Mouse (Mus musculus): ENCODE measurements around the gene Dusp10. TPM values are rescaled to one million over a fixed set of nuclear protein-coding genes. Genes with fewer than 3 reads are reported as not detected.

Gene Dusp10
- polyA plus RNA-seq, 1 experiment from 2014 or later: 2.7 TPM

DNA sequence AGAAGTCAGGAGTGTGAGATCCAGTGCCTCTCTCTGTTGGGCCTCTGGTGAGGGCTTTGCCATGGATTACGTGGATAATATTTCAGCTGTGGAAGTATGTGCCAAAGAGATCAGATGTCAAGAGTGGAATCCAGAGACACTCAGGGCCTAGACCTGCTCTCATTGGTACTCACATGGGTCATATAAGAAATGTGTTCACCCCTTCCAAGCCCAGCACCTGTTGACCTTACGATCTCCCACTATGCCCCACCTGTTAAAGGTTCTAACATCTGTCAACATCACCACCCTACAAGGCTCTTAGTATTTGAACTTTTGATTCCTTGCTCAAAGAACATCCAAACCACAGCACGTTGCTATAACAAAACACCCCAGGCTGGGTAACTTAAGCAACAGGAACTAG, 46.7 kb downstream of the Dusp10 start:
- Histone ChIP-seq H3K9ac (no peak overlapping the region), H3K4me2 (no peak overlapping the region), H3K4me1 (replicated peaks) (peaks cover 34% of the 10 kb centered on the region), H3K27me3 (no peaks in the 10 kb centered on the region), H3K4me3 (replicated peaks) (no peak overlapping the region), H3K36me3 (no peaks in the 10 kb centered on the region), H3K9me3 (replicated peaks) (no peaks in the 10 kb centered on the region), H3K27ac (peak overlapping the region; percentile 13; the same call in 1 of the 2 replicates)
- WGBS (ENCODE audit: insufficient replicate concordance): 72% methylated on average over 3 of the region's 3 CpGs
- no peak for ATAC-seq (ENCODE audit: low read depth)
- DNase-seq: no peak

DNA sequence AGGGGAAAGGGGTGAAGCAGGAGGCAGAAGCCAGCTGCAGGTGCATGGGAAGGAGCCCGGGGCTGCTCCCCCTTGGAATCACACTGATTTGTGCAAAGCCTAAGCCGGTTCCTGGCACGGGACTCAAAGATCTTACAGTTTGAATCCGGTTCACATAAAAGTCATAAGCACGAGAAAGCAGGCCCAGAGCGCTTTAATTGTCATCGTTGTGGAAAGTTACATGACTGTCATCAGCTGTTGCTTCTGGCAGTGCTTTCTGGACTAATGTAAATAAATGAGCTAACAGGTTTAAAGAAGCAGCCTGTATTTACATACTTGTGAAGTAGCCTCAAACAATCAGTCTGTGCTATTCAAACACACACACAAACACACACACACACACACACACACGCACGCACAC, 47.3 kb downstream of the Dusp10 start:
- H3K27me3 ChIP-seq: no peaks in the 10 kb centered on the region
- ATAC-seq (ENCODE audit: low read depth): peak; percentile 41; the same call in 1 of the 2 replicates
- WGBS (ENCODE audit: insufficient replicate concordance): 69% methylated on average over 9 of the region's 9 CpGs
- no peak overlapping the region for H3K4me3 ChIP-seq (replicated peaks)
- H3K9me3 ChIP-seq (replicated peaks): no peaks in the 10 kb centered on the region
- H3K4me2 ChIP-seq: no peak overlapping the region
- no peak for DNase-seq
- H3K4me1 ChIP-seq (replicated peaks): peaks cover 34% of the 10 kb centered on the region
- H3K9ac ChIP-seq: no peak overlapping the region
- peak overlapping the region; percentile 13; the same call in 1 of the 2 replicates for H3K27ac ChIP-seq
- H3K36me3 ChIP-seq: no peaks in the 10 kb centered on the region

DNA sequence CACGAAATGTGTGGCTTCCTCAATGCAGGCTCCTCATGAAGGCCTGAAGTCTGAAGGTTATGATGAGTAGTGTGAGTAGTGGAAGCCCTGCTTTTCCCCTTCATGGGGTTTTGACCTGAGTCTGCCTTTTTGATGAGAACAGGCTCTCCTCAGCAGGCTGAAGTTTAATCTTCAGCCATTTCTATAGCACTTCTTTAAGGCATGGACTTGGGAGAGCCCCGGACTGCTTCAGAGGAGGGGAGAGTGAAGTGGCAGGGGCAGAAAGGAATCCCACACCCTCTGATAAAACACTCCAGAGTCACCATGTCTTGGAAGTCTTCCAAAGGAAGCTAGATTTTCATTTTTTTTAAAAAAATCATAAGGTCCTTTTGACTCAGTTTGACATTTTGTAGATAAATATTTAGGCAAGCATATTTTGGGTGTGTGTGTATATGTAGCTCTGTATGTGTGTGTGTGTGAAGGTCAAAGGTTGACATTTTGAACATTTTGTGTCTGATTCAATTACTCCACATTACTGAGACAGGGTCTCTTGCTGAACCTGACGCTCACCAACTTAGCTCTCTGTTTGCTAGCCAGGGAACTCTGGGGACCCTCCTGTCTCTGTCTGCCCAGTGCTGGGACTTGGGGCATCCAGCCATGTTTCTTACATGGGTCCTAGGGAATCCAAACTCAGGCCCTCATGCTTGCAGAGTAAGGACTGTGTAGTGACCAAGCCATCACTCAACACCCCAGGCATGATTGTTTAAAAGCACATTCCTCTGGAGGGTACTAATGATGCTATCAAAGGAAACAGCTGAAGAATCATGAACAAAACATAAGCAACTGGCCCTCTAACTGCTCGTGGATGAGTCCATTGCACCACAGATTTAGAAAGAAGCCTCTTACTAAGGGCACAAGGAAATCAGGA, 48.0 kb downstream of the Dusp10 start:
- WGBS (ENCODE audit: insufficient replicate concordance): 60% methylated on average over 4 of the region's 4 CpGs
- Histone ChIP-seq H3K27ac (peak overlapping the region; percentile 39; the same call in 1 of the 2 replicates), H3K4me1 (replicated peaks) (peaks cover 34% of the 10 kb centered on the region), H3K27me3 (no peaks in the 10 kb centered on the region), H3K4me3 (replicated peaks) (no peak overlapping the region), H3K36me3 (no peaks in the 10 kb centered on the region), H3K4me2 (no peak overlapping the region), H3K9ac (no peak overlapping the region), H3K9me3 (replicated peaks) (no peaks in the 10 kb centered on the region)
- no peak for ATAC-seq (ENCODE audit: low read depth)
- DNase-seq: no peak

DNA sequence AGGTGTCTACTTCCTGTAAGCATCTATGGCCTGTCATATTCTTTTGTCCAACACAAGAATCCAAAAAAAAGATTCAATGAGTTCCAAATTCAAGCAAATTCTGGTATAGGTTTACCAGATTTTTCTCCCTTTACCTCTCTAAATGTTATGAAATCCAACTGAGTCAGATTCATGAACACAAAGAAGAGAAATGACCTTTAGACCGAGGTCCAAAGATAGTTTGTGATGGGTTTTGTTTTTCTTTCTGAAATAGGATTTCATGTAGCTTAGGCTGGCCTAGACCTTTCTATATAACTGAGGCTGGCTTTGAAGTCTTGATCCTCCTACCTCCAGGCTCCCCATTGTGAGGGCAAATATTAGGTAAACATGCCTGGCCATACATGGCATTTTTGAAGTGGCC, 48.8 kb downstream of the Dusp10 start:
- ATAC-seq (ENCODE audit: low read depth) (no peak), DNase-seq (no peak)
- WGBS (ENCODE audit: insufficient replicate concordance): 69% methylated on average over 1 of the region's 1 CpGs
- H3K4me2 ChIP-seq: no peak overlapping the region
- H3K36me3 ChIP-seq: no peaks in the 10 kb centered on the region
- H3K9me3 ChIP-seq (replicated peaks): no peaks in the 10 kb centered on the region
- peaks cover 34% of the 10 kb centered on the region for H3K4me1 ChIP-seq (replicated peaks)
- no peak overlapping the region for H3K9ac ChIP-seq
- no peaks in the 10 kb centered on the region for H3K27me3 ChIP-seq
- H3K4me3 ChIP-seq (replicated peaks): no peak overlapping the region
- no peak overlapping the region for H3K27ac ChIP-seq

DNA sequence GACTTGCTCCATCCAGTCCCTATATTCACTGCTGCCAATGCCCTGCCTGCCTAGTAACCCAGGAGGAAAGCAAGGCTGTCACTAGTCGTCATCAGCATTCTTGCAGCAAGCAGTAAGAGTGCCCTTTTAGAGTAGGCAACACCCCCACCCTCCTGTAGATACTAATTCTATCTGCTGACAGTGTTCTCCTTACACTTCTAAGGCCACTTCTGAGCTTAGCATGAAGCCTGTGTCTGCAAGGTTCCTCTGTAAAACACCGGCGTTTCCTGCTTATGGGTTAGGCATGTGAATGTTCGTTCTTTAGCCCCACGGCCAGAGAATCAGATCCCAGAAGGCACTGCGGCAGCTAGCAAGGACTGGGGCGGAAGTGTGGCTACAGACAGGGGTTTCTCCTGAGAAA, 51.2 kb downstream of the Dusp10 start:
- WGBS (ENCODE audit: insufficient replicate concordance): 61% methylated on average over 7 of the region's 7 CpGs
- H3K4me2 ChIP-seq: no peak overlapping the region
- DNase-seq: no peak
- H3K36me3 ChIP-seq: 0 out of 2 replicates have a peak, but pooled peaks cover 4% of the 10 kb centered on the region
- H3K4me1 ChIP-seq (replicated peaks): peaks cover 35% of the 10 kb centered on the region
- H3K4me3 ChIP-seq (replicated peaks): no peak overlapping the region
- no peak overlapping the region for H3K27ac ChIP-seq
- no peaks in the 10 kb centered on the region for H3K27me3 ChIP-seq
- no peak overlapping the region for H3K9ac ChIP-seq
- H3K9me3 ChIP-seq (replicated peaks): no peaks in the 10 kb centered on the region
- ATAC-seq (ENCODE audit: low read depth): no peak

DNA sequence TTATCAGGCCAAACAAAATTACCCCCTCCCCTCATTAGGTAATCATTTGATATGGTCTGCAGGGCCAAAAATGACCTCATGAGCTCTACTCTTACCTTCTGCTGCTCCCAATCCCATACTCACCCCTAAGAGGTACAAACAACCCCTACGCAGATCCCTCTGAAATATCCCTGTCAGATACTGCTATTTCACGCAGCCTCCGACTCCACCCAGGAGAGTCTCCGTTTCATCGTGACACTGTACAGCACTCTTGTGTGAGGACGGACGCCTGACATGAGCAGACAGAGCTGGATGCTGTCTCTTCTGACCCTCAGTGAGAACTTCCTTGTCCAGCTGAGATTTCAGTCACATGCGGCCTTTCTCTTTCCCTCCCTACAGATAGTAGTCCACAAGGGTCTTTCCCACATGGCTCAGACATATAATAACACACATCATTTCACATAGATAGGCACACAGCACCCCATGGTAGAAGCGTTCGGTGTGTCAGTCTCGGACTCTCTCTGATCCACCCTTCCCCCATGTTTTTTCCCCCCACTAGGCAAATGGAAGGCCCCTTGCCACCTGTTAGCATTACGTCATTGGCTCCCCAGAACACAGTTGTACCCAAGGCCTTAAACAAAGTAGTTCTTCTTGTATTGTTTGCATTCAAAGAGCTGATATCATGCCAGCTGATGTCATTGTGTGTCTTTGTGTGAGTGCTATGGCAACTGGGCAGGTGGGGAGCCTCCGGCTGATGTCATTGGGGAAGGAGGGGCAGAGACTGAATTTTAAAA, 52.7 kb downstream of the Dusp10 start:
- H3K4me1 ChIP-seq (replicated peaks): peaks cover 29% of the 10 kb centered on the region
- WGBS (ENCODE audit: insufficient replicate concordance): 79% methylated on average over 13 of the region's 13 CpGs
- H3K27me3 ChIP-seq: no peaks in the 10 kb centered on the region
- H3K27ac ChIP-seq: no peak overlapping the region
- ATAC-seq (ENCODE audit: low read depth) (no peak), DNase-seq (no peak)
- no peak overlapping the region for H3K4me2 ChIP-seq
- H3K36me3 ChIP-seq: peaks cover 10% of the 10 kb centered on the region; the same call in 1 of the 2 replicates
- H3K9me3 ChIP-seq (replicated peaks): no peaks in the 10 kb centered on the region
- H3K4me3 ChIP-seq (replicated peaks): no peak overlapping the region
- H3K9ac ChIP-seq: no peak overlapping the region

DNA sequence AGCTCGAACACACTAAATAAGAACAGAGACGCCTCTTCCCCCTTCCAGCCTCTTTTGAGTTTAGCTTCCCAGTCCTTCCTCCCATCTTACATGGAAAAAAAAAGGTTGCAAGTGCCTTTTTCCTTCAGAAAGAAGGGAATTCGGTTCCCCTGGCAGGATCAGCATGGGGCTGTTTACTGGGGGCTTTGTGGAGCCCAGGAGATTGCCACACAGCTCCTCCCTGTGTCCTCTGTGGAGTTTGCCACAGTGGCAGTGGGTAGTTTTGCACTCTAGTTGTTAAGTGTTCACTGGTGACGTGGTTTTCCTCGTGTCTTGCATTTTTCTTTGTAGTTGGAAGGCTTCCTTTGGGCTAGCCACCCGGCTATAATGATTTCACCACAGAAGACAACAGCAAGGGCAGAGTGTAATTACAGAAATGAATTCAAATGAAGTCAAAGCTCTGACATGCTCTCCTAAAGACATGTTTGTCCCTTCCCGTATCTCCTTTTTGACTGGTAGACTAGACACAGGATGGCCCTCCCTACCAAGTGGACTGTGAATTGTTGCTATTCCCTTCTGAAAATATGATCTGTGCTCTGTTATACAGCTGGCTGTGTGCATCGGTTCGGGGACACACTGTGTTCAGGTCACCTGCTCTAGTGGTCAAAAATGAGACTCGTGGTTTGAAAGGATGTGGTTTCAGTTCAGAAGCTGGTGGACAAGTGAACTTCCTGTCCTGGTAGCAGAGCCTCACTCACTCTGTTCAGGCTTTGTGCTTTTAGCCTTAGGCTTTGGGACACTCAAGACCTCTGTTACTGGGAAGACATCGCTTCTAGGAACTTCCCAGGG, 53.6 kb downstream of the Dusp10 start:
- H3K4me2 ChIP-seq: no peak overlapping the region
- no peak overlapping the region for H3K9ac ChIP-seq
- H3K27ac ChIP-seq: no peak overlapping the region
- ATAC-seq (ENCODE audit: low read depth) (no peak), DNase-seq (no peak)
- 44% methylated on average over 11 of the region's 11 CpGs for WGBS (ENCODE audit: insufficient replicate concordance)
- no peak overlapping the region for H3K4me3 ChIP-seq (replicated peaks)
- no peaks in the 10 kb centered on the region for H3K9me3 ChIP-seq (replicated peaks)
- H3K4me1 ChIP-seq (replicated peaks): peaks cover 21% of the 10 kb centered on the region
- H3K36me3 ChIP-seq: peaks cover 12% of the 10 kb centered on the region; the same call in 1 of the 2 replicates
- H3K27me3 ChIP-seq: no peaks in the 10 kb centered on the region

DNA sequence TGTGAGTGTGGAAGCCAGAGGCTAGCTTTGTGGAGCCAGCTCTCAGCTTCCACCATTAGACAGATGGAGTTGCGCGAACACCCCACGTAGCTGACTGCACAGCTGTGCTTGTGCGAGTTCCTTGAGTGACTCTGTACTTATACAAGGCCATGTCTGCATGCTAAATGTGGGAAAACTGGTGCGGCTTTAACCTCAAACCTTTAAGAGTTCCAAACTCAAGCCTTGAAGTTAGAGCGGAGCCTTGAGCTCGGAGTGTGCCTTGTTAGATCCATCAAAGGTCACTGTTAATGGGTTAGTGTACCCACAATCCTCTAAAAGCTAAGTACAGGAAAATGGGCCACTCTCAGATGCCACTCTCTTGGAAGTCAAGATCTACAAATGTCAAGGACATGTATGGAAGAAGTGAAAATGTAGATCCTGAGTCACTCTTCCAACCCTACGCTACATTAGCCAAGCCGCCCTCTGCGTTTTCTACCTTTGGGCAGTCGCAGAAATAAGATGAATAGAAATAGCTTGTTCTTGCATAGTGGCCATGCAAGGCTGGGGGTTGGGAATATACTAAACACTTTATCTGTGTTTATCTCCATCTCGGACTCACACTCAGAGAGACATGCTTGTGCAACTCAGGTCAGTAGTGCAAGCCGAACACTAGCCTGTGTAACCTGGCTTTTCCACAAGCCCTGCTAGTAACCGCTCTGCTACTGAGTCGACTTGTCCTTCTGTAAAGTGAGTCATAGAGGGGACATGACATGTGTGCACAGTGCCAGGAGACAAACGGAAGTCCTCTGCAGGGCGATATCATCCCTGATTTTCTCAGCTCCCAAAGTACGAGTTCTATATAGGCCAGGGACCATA, 54.8 kb downstream of the Dusp10 start:
- Histone ChIP-seq H3K9me3 (replicated peaks) (no peaks in the 10 kb centered on the region), H3K4me2 (no peak overlapping the region), H3K27ac (no peak overlapping the region), H3K9ac (no peak overlapping the region), H3K36me3 (peaks cover 12% of the 10 kb centered on the region; the same call in 1 of the 2 replicates), H3K27me3 (no peaks in the 10 kb centered on the region), H3K4me1 (replicated peaks) (peaks cover 15% of the 10 kb centered on the region), H3K4me3 (replicated peaks) (no peak overlapping the region)
- ATAC-seq (ENCODE audit: low read depth) (no peak), DNase-seq (no peak)
- WGBS (ENCODE audit: insufficient replicate concordance): 81% methylated on average over 18 of the region's 18 CpGs

DNA sequence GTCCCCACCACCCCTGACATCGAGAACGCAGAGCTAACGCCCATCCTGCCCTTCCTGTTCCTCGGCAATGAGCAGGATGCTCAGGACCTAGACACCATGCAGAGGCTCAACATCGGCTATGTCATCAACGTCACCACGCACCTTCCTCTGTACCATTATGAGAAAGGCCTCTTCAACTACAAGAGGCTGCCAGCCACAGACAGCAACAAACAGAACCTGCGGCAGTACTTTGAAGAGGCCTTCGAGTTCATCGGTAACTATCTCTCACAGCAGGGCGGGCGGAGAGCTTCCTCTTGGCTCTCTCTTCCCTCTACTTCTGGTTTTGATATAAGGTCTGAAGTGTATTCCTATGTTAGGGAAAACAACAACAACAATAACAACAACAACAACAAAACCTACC, 55.9 kb downstream of the Dusp10 start:
- WGBS (ENCODE audit: insufficient replicate concordance): 57% methylated on average over 12 of the region's 12 CpGs
- Histone ChIP-seq H3K4me3 (replicated peaks) (no peak overlapping the region), H3K36me3 (peaks cover 12% of the 10 kb centered on the region), H3K27me3 (no peaks in the 10 kb centered on the region), H3K9ac (no peak overlapping the region), H3K4me1 (replicated peaks) (peaks cover 15% of the 10 kb centered on the region), H3K27ac (no peak overlapping the region; the same call in 1 of the 2 replicates), H3K4me2 (no peak overlapping the region), H3K9me3 (replicated peaks) (no peaks in the 10 kb centered on the region)
- ATAC-seq (ENCODE audit: low read depth): no peak
- no peak for DNase-seq

DNA sequence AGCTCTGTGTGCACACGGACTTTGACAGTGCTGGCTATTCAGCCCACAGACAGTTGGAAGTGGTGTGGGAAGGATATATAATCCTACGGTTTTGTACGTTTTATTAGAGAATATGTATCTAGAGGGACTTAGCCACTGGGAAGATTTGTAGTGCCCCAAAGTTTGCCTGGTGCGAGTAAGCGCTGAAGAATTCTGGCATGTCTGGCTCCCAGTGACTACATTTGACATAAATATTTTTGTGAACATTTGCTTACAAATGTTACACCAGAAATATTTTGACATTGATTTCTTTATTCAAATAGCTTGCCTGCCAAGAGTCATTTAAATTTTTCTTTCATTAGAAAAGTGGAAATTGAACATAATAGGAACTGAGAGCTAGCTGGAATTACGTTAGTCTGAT, 63.0 kb downstream of the Dusp10 start:
- ATAC-seq (ENCODE audit: low read depth) (no peak), DNase-seq (no peak)
- Histone ChIP-seq H3K27ac (no peak overlapping the region), H3K4me2 (no peak overlapping the region), H3K36me3 (no peaks in the 10 kb centered on the region; the same call in 1 of the 2 replicates), H3K9ac (no peak overlapping the region), H3K9me3 (replicated peaks) (no peaks in the 10 kb centered on the region), H3K4me3 (replicated peaks) (no peak overlapping the region), H3K4me1 (replicated peaks) (no peaks in the 10 kb centered on the region), H3K27me3 (no peaks in the 10 kb centered on the region)
- 73% methylated on average over 6 of the region's 6 CpGs for WGBS (ENCODE audit: insufficient replicate concordance)

All from liver, embryonic 13.5 days (tissue).